Mouse (Mus musculus): ENCODE measurements around the gene Nt5c3. TPM values are rescaled to one million over a fixed set of nuclear protein-coding genes. Genes with fewer than 3 reads are reported as not detected.

The Nt5c3 gene
- total and polyA plus RNA-seq, 3 experiments: 59.2 to 71.1 TPM; not detected in 1

DNA sequence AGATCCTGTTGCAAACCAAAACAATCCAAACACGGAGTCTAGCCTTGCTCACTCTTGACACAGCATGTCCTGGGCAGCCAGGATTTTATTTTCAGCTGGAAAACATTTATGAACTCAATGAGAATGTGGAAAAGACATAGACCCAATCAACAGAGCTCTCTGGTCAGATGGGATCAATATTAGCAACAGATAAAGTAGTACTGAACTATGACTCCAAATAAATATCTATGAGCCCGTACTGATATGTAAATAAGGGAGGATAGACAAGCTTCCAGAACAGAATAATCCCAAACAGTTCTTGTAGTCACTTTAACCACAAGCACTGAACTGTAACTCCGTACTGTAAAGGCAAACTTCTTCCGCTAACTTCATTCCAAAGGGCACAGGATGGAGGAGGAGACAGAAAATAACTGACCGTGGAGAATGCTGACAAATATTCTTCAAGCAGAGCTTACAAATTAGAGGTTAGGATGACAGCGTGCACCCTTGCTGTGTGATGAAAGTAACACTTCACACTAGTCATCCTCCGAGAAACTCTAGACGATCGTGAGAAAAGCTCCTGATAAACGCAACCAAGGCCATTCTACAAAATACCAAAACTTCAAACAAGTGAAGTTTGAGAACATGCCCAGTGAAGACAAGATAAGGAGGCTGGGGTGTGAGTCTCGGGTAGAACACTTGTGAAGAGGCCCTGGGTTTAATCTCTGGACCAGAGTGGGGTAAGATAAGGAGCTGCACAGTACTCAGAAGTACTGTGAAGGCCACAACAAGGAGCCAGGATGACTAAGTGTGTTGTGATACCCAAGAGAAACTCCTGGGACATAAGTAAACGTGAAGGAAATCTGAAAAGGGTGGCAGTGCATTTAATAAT is 3.3 kb downstream of the Nt5c3 start (continued):
- TF ChIP-seq E2F4 (IDR thresholded peaks at IDR 0.05; ENCODE audit: borderline replicate concordance, low read depth, low read length) (no peak), NRF1 (IDR thresholded peaks at IDR 0.05; ENCODE audit: insufficient read depth, low read depth, low read length, poor library complexity, severe bottlenecking) (peak; percentile 36; the same call in 1 of the 2 replicates), RCOR1 (IDR thresholded peaks at IDR 0.05; ENCODE audit: low read depth, low read length) (peak; percentile 88; the same call in 1 of the 2 replicates), KAT2A (conservative IDR thresholded peaks at IDR 0.05; ENCODE audit: low read depth, low read length) (no peak), EP300 (IDR thresholded peaks at IDR 0.05; ENCODE audit: low read depth in 1 of 2, low read length in 2 of 2) (peak; percentile 91 to 94), SIN3A (IDR thresholded peaks at IDR 0.05; ENCODE audit: low read length) (peak; percentile 93), ELF1 (IDR thresholded peaks at IDR 0.05; ENCODE audit: low read depth, low read length) (no peak)

GRCm38 (mm10) chr6:56919330-56920044 is 4.2 kb downstream of the Nt5c3 start:
- peak overlapping the region; percentile 43 to 56 for H3K4me3 ChIP-seq (ENCODE audit: control insufficient read depth in 1 of 2, insufficient read depth in 1 of 2, low read depth in 2 of 2, low read length in 2 of 2)
- H3K79me2 ChIP-seq (ENCODE audit: control insufficient read depth, insufficient read depth, low read length, poor library complexity): peaks cover 69% of the 10 kb centered on the region
- peak overlapping the region; percentile 64 for H3K9ac ChIP-seq (ENCODE audit: control insufficient read depth, low read depth, low read length, poor library complexity, severe bottlenecking)
- H3K27me3 ChIP-seq (ENCODE audit: control insufficient read depth in 1 of 2, insufficient read depth in 2 of 2, low read length in 2 of 2): no peaks in the 10 kb centered on the region
- TF ChIP-seq SMC3 (IDR thresholded peaks at IDR 0.05; ENCODE audit: low read depth, low read length): no peak
- TF ChIP-seq ELF1 (IDR thresholded peaks at IDR 0.05; ENCODE audit: low read depth, low read length): no peak; the same call in 1 of the 2 replicates
- peak; percentile 93; the same call in 1 of the 2 replicates for TF ChIP-seq JUND (IDR thresholded peaks at IDR 0.05; ENCODE audit: low read depth, low read length)
- TF ChIP-seq MAX (IDR thresholded peaks at IDR 0.05; ENCODE audit: low read length): no peak
- TF ChIP-seq TBP (IDR thresholded peaks at IDR 0.05; ENCODE audit: low read depth, low read length): no peak
- peak; percentile 91 for TF ChIP-seq SIN3A (IDR thresholded peaks at IDR 0.05; ENCODE audit: low read length)
- TF ChIP-seq BHLHE40 (IDR thresholded peaks at IDR 0.05; ENCODE audit: borderline replicate concordance, low read depth, low read length): no peak; the same call in 1 of the 2 replicates
- no peak; a peak in 1 of 4 replicates for TF ChIP-seq POLR2A (IDR thresholded peaks at IDR 0.05; ENCODE audit: control insufficient read depth in 1 of 2, insufficient read depth in 1 of 2, low read depth in 1 of 2, low read length in 2 of 2, poor library complexity in 1 of 2)
- 0 out of 2 replicates have a peak, but pooled peaks have one; percentile 5 for TF ChIP-seq CHD1 (IDR thresholded peaks at IDR 0.05; ENCODE audit: low read depth, low read length)
- peak; percentile 62 for TF ChIP-seq TAL1 (IDR thresholded peaks at IDR 0.05; ENCODE audit: low read length)
- no peak for TF ChIP-seq CTCF (IDR thresholded peaks at IDR 0.05 in 2 of 3, conservative IDR thresholded peaks at IDR 0.05 in 1 of 3; ENCODE audit: control insufficient read depth in 1 of 3, insufficient read depth in 1 of 3, low read depth in 2 of 3, low read length in 3 of 3, poor library complexity in 1 of 3, severe bottlenecking in 1 of 3)
- TF ChIP-seq TCF12 (IDR thresholded peaks at IDR 0.05; ENCODE audit: low read depth, low read length): peak; percentile 96
- TF ChIP-seq ZC3H11A (IDR thresholded peaks at IDR 0.05; ENCODE audit: low read depth, low read length): no peak
- TF ChIP-seq MAZ (IDR thresholded peaks at IDR 0.05; ENCODE audit: low read depth, low read length): no peak
- peak; percentile 13; the same call in 1 of the 2 replicates for TF ChIP-seq MXI1 (IDR thresholded peaks at IDR 0.05; ENCODE audit: low read depth, low read length)
- TF ChIP-seq MYC (IDR thresholded peaks at IDR 0.05; ENCODE audit: low read depth, low read length): no peak
- no peak for TF ChIP-seq NELFE (IDR thresholded peaks at IDR 0.05; ENCODE audit: low read depth, low read length)
- TF ChIP-seq MYB (IDR thresholded peaks at IDR 0.05; ENCODE audit: low read depth, low read length): peak; percentile 87
- TF ChIP-seq NRF1 (IDR thresholded peaks at IDR 0.05; ENCODE audit: insufficient read depth, low read depth, low read length, poor library complexity, severe bottlenecking): no peak
- no peak for TF ChIP-seq E2F4 (IDR thresholded peaks at IDR 0.05; ENCODE audit: borderline replicate concordance, low read depth, low read length)
- TF ChIP-seq POLR2AphosphoS2 (IDR thresholded peaks at IDR 0.05; ENCODE audit: low read length): no peak
- TF ChIP-seq ETS1 (IDR thresholded peaks at IDR 0.05; ENCODE audit: low read depth, low read length): peak; percentile 94
- peak; percentile 97 for TF ChIP-seq RCOR1 (IDR thresholded peaks at IDR 0.05; ENCODE audit: low read depth, low read length)
- peak; percentile 97 to 99 for TF ChIP-seq EP300 (IDR thresholded peaks at IDR 0.05; ENCODE audit: low read depth in 1 of 2, low read length in 2 of 2)
- peak; percentile 79 for TF ChIP-seq ZNF384 (IDR thresholded peaks at IDR 0.05; ENCODE audit: low read depth, low read length)
- peak; percentile 98 for TF ChIP-seq GATA1 (IDR thresholded peaks at IDR 0.05; ENCODE audit: low read depth, low read length)
- no peak for TF ChIP-seq ZMIZ1 (IDR thresholded peaks at IDR 0.05; ENCODE audit: low read depth, low read length)
- TF ChIP-seq CHD2 (IDR thresholded peaks at IDR 0.05; ENCODE audit: low read length): no peak
- no peak for TF ChIP-seq ZKSCAN1 (IDR thresholded peaks at IDR 0.05; ENCODE audit: low read depth, low read length)
- peak; percentile 69; the same call in 1 of the 2 replicates for TF ChIP-seq MAFK (IDR thresholded peaks at IDR 0.05; ENCODE audit: borderline replicate concordance, low read depth, low read length)
- H3K27ac ChIP-seq (ENCODE audit: control insufficient read depth, low read depth, low read length): peak overlapping the region; percentile 99
- no peaks in the 10 kb centered on the region for H3K9me3 ChIP-seq (replicated peaks; ENCODE audit: insufficient read depth, low read length)
- H3K4me1 ChIP-seq (ENCODE audit: control insufficient read depth in 1 of 2, insufficient read depth in 2 of 2, low read length in 2 of 2): peaks cover 38 to 52% of the 10 kb centered on the region in 2 experiments
- peaks cover 0 to 65% of the 10 kb centered on the region in 2 experiments; a peak in 2 of 4 replicates for H3K36me3 ChIP-seq (ENCODE audit: control insufficient read depth in 1 of 2, insufficient read depth in 2 of 2, low read length in 2 of 2)
- peak; percentile 68 for DNase-seq (ENCODE audit: low read depth, low spot score)

Data from MEL (cell line).